Mouse (Mus musculus) heart, embryonic 16.5 days (tissue): ENCODE data around the gene Colq. TPM values are rescaled to one million over a fixed set of nuclear protein-coding genes. Genes with fewer than 3 reads are reported as not detected.
A peak's percentile ranks its signal among the peaks of the same experiment; 100 is the strongest.

Source experiments
- ATAC-seq: fragments of 200-750 bp; cut with Nextera tagmentation; replicated peaks from 2 replicates; pipeline ENCODE4 v1.8.0; 2017; ENCODE audit warnings: moderate number of reproducible peaks; ENCODE audit not compliant: insufficient read depth, low FRiP score; ENCODE audit errors: extremely low read depth
- H3K27ac ChIP-seq: fragments of 300-500 bp; sonication (generic); 2 replicates; pipeline ENCODE4 v1.5.1; 2014; ENCODE audit warnings: mild to moderate bottlenecking, low read length, control low read depth, moderate library complexity
- H3K27me3 ChIP-seq: fragments of 300-500 bp; sonication (generic); 2 replicates; pipeline ENCODE4 v1.6.1; 2014; ENCODE audit warnings: low read length, mixed read lengths; ENCODE audit not compliant: control insufficient read depth, insufficient read depth
- H3K36me3 ChIP-seq: fragments of 300-500 bp; sonication (generic); 2 replicates; pipeline ENCODE4 v1.6.1; 2014; ENCODE audit not compliant: control insufficient read depth, insufficient read depth
- H3K4me1 ChIP-seq: fragments of 300-500 bp; sonication (generic); 2 replicates; pipeline ENCODE4 v1.6.1; 2014; ENCODE audit warnings: low read length, mixed read lengths; ENCODE audit not compliant: control insufficient read depth, insufficient read depth
- H3K4me2 ChIP-seq: fragments of 300-500 bp; sonication (generic); 2 replicates; pipeline ENCODE4 v1.6.1; 2014; ENCODE audit warnings: low read depth, mild to moderate bottlenecking, control low read depth, low read length
- H3K4me3 ChIP-seq: fragments of 300-500 bp; sonication (generic); 2 replicates; pipeline ENCODE4 v1.5.1; 2014; ENCODE audit warnings: mild to moderate bottlenecking, control low read depth, low read length
- H3K9ac ChIP-seq: fragments of 300-500 bp; sonication (generic); 2 replicates; pipeline ENCODE4 v1.6.1; 2014; ENCODE audit warnings: low read length, control low read depth
- H3K9me3 ChIP-seq: fragments of 300-500 bp; sonication (generic); replicated peaks from 2 replicates; pipeline ENCODE4 v1.6.1; 2016; ENCODE audit warnings: low read length; ENCODE audit not compliant: control insufficient read depth
- WGBS: fragments of 180-500 bp; shearing (Covaris S2); extraction: QIAGEN DNeasy Blood & Tissue Kit; methylation state at CpG from one replicate; pipeline ENCODE4 v1.1.7; 2014; 5-methylcytosine and 5-hydroxymethylcytosine counted together
- polyA plus RNA-seq: library from polyadenylated mRNA; unstranded; fragments of >200 nt; fragmentation: Nextera tagmentation; extraction: Ambion mirVana; gene quantifications from 2 replicates; pipeline ENCODE4 v1.2.1, GENCODE M21; 2015

Colq gene
- polyA plus RNA-seq, 1 experiment from 2014 or later: 18.8 TPM

GRCm38 (mm10) chr14:31521318-31521717, 69.8 kb downstream of the Colq start:
- Histone ChIP-seq H3K4me1 (no peaks in the 10 kb centered on the region), H3K9me3 (no peaks in the 10 kb centered on the region), H3K4me2 (no peak overlapping the region), H3K27me3 (no peaks in the 10 kb centered on the region), H3K27ac (no peak overlapping the region), H3K36me3 (0 out of 2 replicates have a peak, but pooled peaks cover 5% of the 10 kb centered on the region), H3K4me3 (no peak overlapping the region), H3K9ac (no peak overlapping the region)
- 60% methylated on average over 2 of the region's 2 CpGs for WGBS
- no peak for ATAC-seq

GRCm38 (mm10) chr14:31519165-31519564, 72.0 kb downstream of the Colq start:
- H3K9ac ChIP-seq: no peak overlapping the region
- no peak overlapping the region for H3K4me2 ChIP-seq
- no peaks in the 10 kb centered on the region for H3K27me3 ChIP-seq
- 0 out of 2 replicates have a peak, but pooled peaks cover under 1% of the 10 kb centered on the region for H3K9me3 ChIP-seq
- H3K36me3 ChIP-seq: 0 out of 2 replicates have a peak, but pooled peaks cover 2% of the 10 kb centered on the region
- H3K4me3 ChIP-seq: no peak overlapping the region
- H3K4me1 ChIP-seq: no peaks in the 10 kb centered on the region
- WGBS: 21% methylated on average over 3 of the region's 3 CpGs
- ATAC-seq: no peak; the same call in 1 of the 2 replicates
- H3K27ac ChIP-seq: no peak overlapping the region

- Histone ChIP-seq H3K36me3 (no peaks in the 10 kb centered on the region), H3K9me3 (0 out of 2 replicates have a peak, but pooled peaks cover 2% of the 10 kb centered on the region), H3K27ac (no peak overlapping the region), H3K4me2 (no peak overlapping the region), H3K4me3 (no peak overlapping the region), H3K4me1 (no peaks in the 10 kb centered on the region), H3K27me3 (no peaks in the 10 kb centered on the region), H3K9ac (no peak overlapping the region)
- 88% methylated on average over 2 of the region's 2 CpGs for WGBS
- no peak for ATAC-seq
Measured at GRCm38 (mm10) chr14:31515895-31516294, 75.2 kb downstream of the Colq start.

GRCm38 (mm10) chr14:31510322-31510721, 80.8 kb downstream of the Colq start:
- Histone ChIP-seq H3K4me2 (no peak overlapping the region), H3K4me1 (no peaks in the 10 kb centered on the region; the same call in 1 of the 2 replicates), H3K27me3 (no peaks in the 10 kb centered on the region), H3K4me3 (no peak overlapping the region), H3K9ac (no peak overlapping the region), H3K36me3 (peaks cover 34% of the 10 kb centered on the region), H3K27ac (no peak overlapping the region), H3K9me3 (0 out of 2 replicates have a peak, but pooled peaks cover 2% of the 10 kb centered on the region)
- ATAC-seq: no peak
- 89% methylated on average over 3 of the region's 3 CpGs for WGBS

- Histone ChIP-seq H3K36me3 (peaks cover 38% of the 10 kb centered on the region), H3K9ac (no peak overlapping the region), H3K27me3 (no peaks in the 10 kb centered on the region), H3K9me3 (0 out of 2 replicates have a peak, but pooled peaks cover 2% of the 10 kb centered on the region), H3K27ac (no peak overlapping the region), H3K4me1 (no peaks in the 10 kb centered on the region; the same call in 1 of the 2 replicates), H3K4me3 (no peak overlapping the region), H3K4me2 (no peak overlapping the region)
- 98% methylated on average over 2 of the region's 2 CpGs for WGBS
- no peak for ATAC-seq
Measured at GRCm38 (mm10) chr14:31509911-31510310, 81.2 kb downstream of the Colq start.

- WGBS: 92% methylated on average over 6 of the region's 6 CpGs
- Histone ChIP-seq H3K4me2 (no peak overlapping the region), H3K4me3 (no peak overlapping the region), H3K27me3 (no peaks in the 10 kb centered on the region), H3K9me3 (no peaks in the 10 kb centered on the region), H3K4me1 (peaks cover 3% of the 10 kb centered on the region; the same call in 1 of the 2 replicates), H3K27ac (no peak overlapping the region), H3K9ac (no peak overlapping the region), H3K36me3 (peaks cover 67% of the 10 kb centered on the region)
- ATAC-seq: no peak
Measured at GRCm38 (mm10) chr14:31506456-31506855, 84.7 kb downstream of the Colq start.

GRCm38 (mm10) chr14:31503406-31503805, 87.7 kb downstream of the Colq start:
- no peak for ATAC-seq
- WGBS: 86% methylated on average over 13 of the region's 13 CpGs

GRCm38 (mm10) chr14:31499526-31499925, 91.6 kb downstream of the Colq start:
- 87% methylated on average over 1 of the region's 1 CpGs for WGBS
- H3K27ac ChIP-seq: no peak overlapping the region
- no peak for ATAC-seq
- H3K9me3 ChIP-seq: no peaks in the 10 kb centered on the region
- H3K9ac ChIP-seq: no peak overlapping the region
- no peaks in the 10 kb centered on the region for H3K27me3 ChIP-seq
- peaks cover 38% of the 10 kb centered on the region for H3K36me3 ChIP-seq
- H3K4me2 ChIP-seq: no peak overlapping the region
- peaks cover 23% of the 10 kb centered on the region for H3K4me1 ChIP-seq
- no peak overlapping the region for H3K4me3 ChIP-seq

More at GRCm38 (mm10) chr14:31503406-31503805, 87.7 kb downstream of the Colq start:
- Histone ChIP-seq H3K9me3 (no peaks in the 10 kb centered on the region), H3K36me3 (peaks cover 72% of the 10 kb centered on the region), H3K27me3 (no peaks in the 10 kb centered on the region), H3K4me1 (0 out of 2 replicates have a peak, but pooled peaks cover 3% of the 10 kb centered on the region), H3K9ac (no peak overlapping the region), H3K4me3 (no peak overlapping the region), H3K4me2 (no peak overlapping the region), H3K27ac (no peak overlapping the region)

GRCm38 (mm10) chr14:31496241-31496646, 94.9 kb downstream of the Colq start:
- H3K4me3 ChIP-seq: peak overlapping the region; percentile 97
- H3K27me3 ChIP-seq: no peaks in the 10 kb centered on the region
- H3K4me2 ChIP-seq: peak overlapping the region; percentile 69
- WGBS: 41% methylated on average over 7 of the region's 7 CpGs
- H3K27ac ChIP-seq: no peak overlapping the region
- H3K9me3 ChIP-seq: no peaks in the 10 kb centered on the region
- H3K9ac ChIP-seq: peak overlapping the region; percentile 95
- peaks cover 32% of the 10 kb centered on the region for H3K4me1 ChIP-seq
- H3K36me3 ChIP-seq: peaks cover 22% of the 10 kb centered on the region
- ATAC-seq: no peak
